Mouse (Mus musculus): Measurements from ENCODE around the gene Nefh. TPM values are rescaled to one million over a fixed set of nuclear protein-coding genes. Genes with fewer than 3 reads are reported as not detected.

Gene Nefh
- polyA plus RNA-seq, 1 experiment from 2014 or later, result 0.20 TPM

- H3K4me3 ChIP-seq (ENCODE audit: control insufficient read depth in 1 of 2, insufficient read depth in 1 of 2, low read depth in 1 of 2, low read length in 2 of 2), result no peak overlapping the region
- no peaks in the 10 kb centered on the region for H3K9me3 ChIP-seq (ENCODE audit: control insufficient read depth, low read length)
- H3K27ac ChIP-seq (replicated peaks in 1 of 2; ENCODE audit: control insufficient read depth in 1 of 2, insufficient read depth in 1 of 2, low read depth in 2 of 2, low read length in 2 of 2), result no peak overlapping the region
- peaks cover 23 to 40% of the 10 kb centered on the region in 2 experiments for H3K4me1 ChIP-seq (ENCODE audit: control insufficient read depth in 2 of 2, insufficient read depth in 2 of 2, low read length in 2 of 2)
- no peaks in the 10 kb centered on the region for H3K27me3 ChIP-seq (ENCODE audit: control insufficient read depth, insufficient read depth, low read length)
- H3K36me3 ChIP-seq (ENCODE audit: control insufficient read depth, insufficient read depth, low read length), result peaks cover 65% of the 10 kb centered on the region
- 84% methylated on average over 3 of the region's 3 CpGs for WGBS
- no peak overlapping the region for H3K4me2 ChIP-seq (ENCODE audit: low read length)
- no peak overlapping the region for H3K9ac ChIP-seq (ENCODE audit: low read length)
- no peak for ATAC-seq (ENCODE audit: insufficient number of reproducible peaks, insufficient read depth, low FRiP score, low read depth)
Observed at GRCm38 (mm10) chr11:4927224-4927623, 20.6 kb downstream of the Nefh start.

GRCm38 (mm10) chr11:4921751-4922150, 26.1 kb downstream of the Nefh start:
- ATAC-seq (ENCODE audit: insufficient number of reproducible peaks, insufficient read depth, low FRiP score, low read depth), result no peak
- H3K27me3 ChIP-seq (ENCODE audit: control insufficient read depth, insufficient read depth, low read length), result no peaks in the 10 kb centered on the region
- 0 out of 4 replicates have a peak, but pooled peaks cover 0 to 3% of the 10 kb centered on the region in 2 experiments for H3K4me1 ChIP-seq (ENCODE audit: control insufficient read depth in 2 of 2, insufficient read depth in 2 of 2, low read length in 2 of 2)
- H3K4me2 ChIP-seq (ENCODE audit: low read length), result no peak overlapping the region
- H3K4me3 ChIP-seq (ENCODE audit: control insufficient read depth in 1 of 2, insufficient read depth in 1 of 2, low read depth in 1 of 2, low read length in 2 of 2), result no peak overlapping the region
- H3K27ac ChIP-seq (replicated peaks in 1 of 2; ENCODE audit: control insufficient read depth in 1 of 2, insufficient read depth in 1 of 2, low read depth in 2 of 2, low read length in 2 of 2), result no peak overlapping the region
- H3K9ac ChIP-seq (ENCODE audit: low read length), result no peak overlapping the region
- H3K36me3 ChIP-seq (ENCODE audit: control insufficient read depth, insufficient read depth, low read length), result peaks cover 93% of the 10 kb centered on the region
- WGBS, result 90% methylated on average over 7 of the region's 7 CpGs
- no peaks in the 10 kb centered on the region for H3K9me3 ChIP-seq (ENCODE audit: control insufficient read depth, low read length)

DNA sequence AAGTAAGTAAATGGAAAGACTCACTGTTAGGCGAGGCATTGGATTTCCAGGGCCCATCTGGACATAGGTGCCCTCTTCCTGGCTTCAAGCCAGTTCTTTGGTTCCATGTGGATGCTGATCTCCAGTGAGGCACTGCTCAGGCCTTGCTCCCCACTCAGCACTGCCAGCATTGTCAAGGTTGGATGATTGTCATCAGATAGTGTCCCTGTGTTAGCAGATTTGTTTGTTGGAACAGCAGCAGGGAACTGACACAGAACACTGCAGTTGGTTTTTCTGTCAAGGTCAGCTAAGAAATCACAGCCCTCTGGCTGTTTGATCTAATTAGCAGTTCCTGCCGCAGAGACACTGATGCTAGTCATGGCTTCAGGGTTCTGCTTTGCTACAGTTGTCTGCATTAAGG, 26.6 kb downstream of the Nefh start:
- ATAC-seq (ENCODE audit: insufficient number of reproducible peaks, insufficient read depth, low FRiP score, low read depth), result no peak
- peaks cover 92% of the 10 kb centered on the region for H3K36me3 ChIP-seq (ENCODE audit: control insufficient read depth, insufficient read depth, low read length)
- H3K4me2 ChIP-seq (ENCODE audit: low read length), result no peak overlapping the region
- no peak overlapping the region for H3K4me3 ChIP-seq (ENCODE audit: control insufficient read depth in 1 of 2, insufficient read depth in 1 of 2, low read depth in 1 of 2, low read length in 2 of 2)
- H3K4me1 ChIP-seq (ENCODE audit: control insufficient read depth in 2 of 2, insufficient read depth in 2 of 2, low read length in 2 of 2), result no peaks in the 10 kb centered on the region
- H3K27ac ChIP-seq (replicated peaks in 1 of 2; ENCODE audit: control insufficient read depth in 1 of 2, insufficient read depth in 1 of 2, low read depth in 2 of 2, low read length in 2 of 2), result no peak overlapping the region
- 82% methylated on average over 2 of the region's 2 CpGs for WGBS
- no peaks in the 10 kb centered on the region for H3K27me3 ChIP-seq (ENCODE audit: control insufficient read depth, insufficient read depth, low read length)
- H3K9ac ChIP-seq (ENCODE audit: low read length), result no peak overlapping the region
- no peaks in the 10 kb centered on the region for H3K9me3 ChIP-seq (ENCODE audit: control insufficient read depth, low read length)

DNA sequence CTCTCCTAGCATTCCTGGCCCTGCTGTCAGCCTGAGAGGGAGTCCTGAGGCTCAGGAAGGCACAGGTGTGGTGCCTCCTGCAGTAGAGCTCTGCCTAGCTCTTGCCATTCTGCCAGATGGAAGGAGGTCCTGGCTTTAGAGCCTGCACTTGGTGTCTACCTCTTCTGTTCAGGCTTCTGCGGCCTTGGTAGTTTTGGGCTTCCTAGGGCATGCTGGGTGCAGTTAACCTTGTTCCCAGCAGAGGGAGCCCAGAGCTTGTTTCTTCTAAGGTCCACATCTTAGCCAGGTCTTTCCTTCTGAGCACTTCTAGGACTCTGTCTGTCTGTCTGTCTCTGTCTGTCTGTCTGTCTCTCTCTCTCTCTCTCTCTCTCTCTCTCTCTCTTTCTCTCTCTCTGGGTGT, 31.8 kb downstream of the Nefh start:
- Histone ChIP-seq H3K4me1 (ENCODE audit: control insufficient read depth in 2 of 2, insufficient read depth in 2 of 2, low read length in 2 of 2) (no peaks in the 10 kb centered on the region), H3K27me3 (ENCODE audit: control insufficient read depth, insufficient read depth, low read length) (no peaks in the 10 kb centered on the region), H3K36me3 (ENCODE audit: control insufficient read depth, insufficient read depth, low read length) (peaks cover 88% of the 10 kb centered on the region), H3K27ac (replicated peaks in 1 of 2; ENCODE audit: control insufficient read depth in 1 of 2, insufficient read depth in 1 of 2, low read depth in 2 of 2, low read length in 2 of 2) (no peak overlapping the region), H3K9me3 (ENCODE audit: control insufficient read depth, low read length) (no peaks in the 10 kb centered on the region), H3K4me3 (ENCODE audit: control insufficient read depth in 1 of 2, insufficient read depth in 1 of 2, low read depth in 1 of 2, low read length in 2 of 2) (no peak overlapping the region), H3K4me2 (ENCODE audit: low read length) (no peak overlapping the region), H3K9ac (ENCODE audit: low read length) (no peak overlapping the region)
- ATAC-seq (ENCODE audit: insufficient number of reproducible peaks, insufficient read depth, low FRiP score, low read depth), result no peak
- 30% methylated on average over 1 of the region's 1 CpGs for WGBS

GRCm38 (mm10) chr11:4906231-4906630, 41.6 kb downstream of the Nefh start:
- no peak overlapping the region for H3K9ac ChIP-seq (ENCODE audit: low read length)
- WGBS, result 85% methylated on average over 6 of the region's 6 CpGs
- no peaks in the 10 kb centered on the region for H3K27me3 ChIP-seq (ENCODE audit: control insufficient read depth, insufficient read depth, low read length)
- H3K9me3 ChIP-seq (ENCODE audit: control insufficient read depth, low read length), result no peaks in the 10 kb centered on the region
- H3K27ac ChIP-seq (replicated peaks in 1 of 2; ENCODE audit: control insufficient read depth in 1 of 2, insufficient read depth in 1 of 2, low read depth in 2 of 2, low read length in 2 of 2), result no peak overlapping the region
- H3K4me3 ChIP-seq (ENCODE audit: control insufficient read depth in 1 of 2, insufficient read depth in 1 of 2, low read depth in 1 of 2, low read length in 2 of 2), result no peak overlapping the region
- no peak for ATAC-seq (ENCODE audit: insufficient number of reproducible peaks, insufficient read depth, low FRiP score, low read depth)
- peaks cover 85% of the 10 kb centered on the region for H3K36me3 ChIP-seq (ENCODE audit: control insufficient read depth, insufficient read depth, low read length)
- no peaks in the 10 kb centered on the region for H3K4me1 ChIP-seq (ENCODE audit: control insufficient read depth in 2 of 2, insufficient read depth in 2 of 2, low read length in 2 of 2)
- H3K4me2 ChIP-seq (ENCODE audit: low read length), result no peak overlapping the region

GRCm38 (mm10) chr11:4901956-4902355, 45.9 kb downstream of the Nefh start:
- Histone ChIP-seq H3K4me2 (ENCODE audit: low read length) (no peak overlapping the region), H3K36me3 (ENCODE audit: control insufficient read depth, insufficient read depth, low read length) (peaks cover 65% of the 10 kb centered on the region), H3K4me3 (ENCODE audit: control insufficient read depth in 1 of 2, insufficient read depth in 1 of 2, low read depth in 1 of 2, low read length in 2 of 2) (no peak overlapping the region), H3K27me3 (ENCODE audit: control insufficient read depth, insufficient read depth, low read length) (no peaks in the 10 kb centered on the region), H3K27ac (replicated peaks in 1 of 2; ENCODE audit: control insufficient read depth in 1 of 2, insufficient read depth in 1 of 2, low read depth in 2 of 2, low read length in 2 of 2) (no peak overlapping the region), H3K9ac (ENCODE audit: low read length) (no peak overlapping the region), H3K9me3 (ENCODE audit: control insufficient read depth, low read length) (no peaks in the 10 kb centered on the region), H3K4me1 (ENCODE audit: control insufficient read depth in 2 of 2, insufficient read depth in 2 of 2, low read length in 2 of 2) (no peaks in the 10 kb centered on the region)
- no peak for ATAC-seq (ENCODE audit: insufficient number of reproducible peaks, insufficient read depth, low FRiP score, low read depth)
- WGBS, result 81% methylated on average over 6 of the region's 6 CpGs

DNA sequence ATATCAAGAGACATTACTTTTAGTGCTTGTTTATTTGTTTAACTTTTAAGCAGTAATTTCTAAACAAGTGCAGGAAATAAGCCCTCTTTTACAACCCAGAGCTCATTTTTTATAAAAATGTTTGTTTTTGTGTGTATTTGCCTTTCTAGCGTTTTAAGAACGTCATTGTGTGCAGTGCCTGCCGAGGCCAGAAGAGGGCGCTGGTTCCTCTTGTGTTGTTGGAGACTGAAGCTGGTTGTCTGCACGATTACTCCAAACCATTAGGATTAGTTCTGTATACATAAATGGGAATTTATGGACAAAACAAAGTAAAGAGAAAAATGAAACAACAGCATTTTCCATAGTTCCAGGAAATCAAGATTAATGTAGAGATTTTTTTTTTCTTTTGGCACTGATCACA, 47.4 kb downstream of the Nefh start:
- Histone ChIP-seq H3K4me3 (ENCODE audit: control insufficient read depth in 1 of 2, insufficient read depth in 1 of 2, low read depth in 1 of 2, low read length in 2 of 2) (no peak overlapping the region), H3K36me3 (ENCODE audit: control insufficient read depth, insufficient read depth, low read length) (peaks cover 54% of the 10 kb centered on the region), H3K9ac (ENCODE audit: low read length) (no peak overlapping the region), H3K4me2 (ENCODE audit: low read length) (no peak overlapping the region), H3K4me1 (ENCODE audit: control insufficient read depth in 2 of 2, insufficient read depth in 2 of 2, low read length in 2 of 2) (peaks cover 3 to 7% of the 10 kb centered on the region in 2 experiments; a peak in 2 of 4 replicates), H3K9me3 (ENCODE audit: control insufficient read depth, low read length) (no peaks in the 10 kb centered on the region), H3K27ac (replicated peaks in 1 of 2; ENCODE audit: control insufficient read depth in 1 of 2, insufficient read depth in 1 of 2, low read depth in 2 of 2, low read length in 2 of 2) (no peak overlapping the region), H3K27me3 (ENCODE audit: control insufficient read depth, insufficient read depth, low read length) (no peaks in the 10 kb centered on the region)
- WGBS, result 74% methylated on average over 5 of the region's 5 CpGs
- ATAC-seq (ENCODE audit: insufficient number of reproducible peaks, insufficient read depth, low FRiP score, low read depth), result no peak
